Mouse (Mus musculus) bone marrow, adult 2 months (tissue): ENCODE measurements at regions not wholly inside any gene's neighbourhood (a gene's known extent, or its start where the extent isn't known, plus 50 kb on each side); places are given as distances from the start of the nearest gene placed in this dataset.

ENCODE experiments used
- CTCF ChIP-seq: fragments of 200-500 bp; IDR thresholded peaks from 2 replicates; pipeline ENCODE4 v1.5.1; 2011; ENCODE audit warnings: low read length, control low read depth; ENCODE audit not compliant: control insufficient read depth, insufficient read depth
- POLR2A ChIP-seq: fragments of 200-500 bp; IDR thresholded peaks from 2 replicates; pipeline ENCODE4 v1.6.1; 2011; ENCODE audit warnings: low read depth, mild to moderate bottlenecking, control low read depth, low read length, borderline replicate concordance; ENCODE audit not compliant: control insufficient read depth

DNA sequence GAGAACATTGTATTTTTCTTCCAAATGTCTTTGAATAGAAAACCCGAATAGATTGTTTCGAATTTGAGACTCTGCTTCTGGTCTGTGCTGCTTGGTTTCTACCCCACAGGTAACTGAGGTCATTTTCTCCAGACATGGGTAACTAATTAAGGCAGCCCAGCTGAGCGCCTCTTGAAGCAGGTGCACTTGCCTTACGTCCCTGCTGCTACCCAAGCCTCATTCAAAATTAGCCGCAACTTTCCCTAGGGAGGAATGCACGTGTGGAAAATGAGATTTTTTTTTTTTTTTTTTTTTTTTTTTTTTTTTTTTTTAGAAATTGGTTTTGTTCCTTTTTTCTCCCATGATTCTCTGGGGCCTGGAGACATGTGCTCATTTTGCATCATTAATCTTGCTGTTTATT is 245.1 kb downstream of the Slc30a10 start:
- no peak for TF ChIP-seq CTCF
- no peak for TF ChIP-seq POLR2A
